Mouse (Mus musculus) forebrain, embryonic 11.5 days (tissue): ENCODE measurements at regions not wholly inside any gene's neighbourhood (a gene's known extent, or its start where the extent isn't known, plus 50 kb on each side); places are given as distances from the start of the nearest gene placed in this dataset.

ENCODE experiments used
- ATAC-seq: fragments of 200-750 bp; cut with Nextera tagmentation; replicated peaks from 2 replicates; pipeline ENCODE4 v1.8.0; 2017; ENCODE audit warnings: moderate TSS enrichment; ENCODE audit not compliant: low FRiP score
- DNase-seq: peaks from one replicate; pipeline ENCODE4 v3.0.0-alpha.2; 2017; ENCODE audit warnings: low spot score
- H3K27ac ChIP-seq: fragments of 300-500 bp; sonication (generic); 2 replicates; pipeline ENCODE4 v1.5.1; 2014; ENCODE audit warnings: low read depth, low read length
- H3K27me3 ChIP-seq: fragments of 300-500 bp; sonication (generic); 2 replicates; pipeline ENCODE4 v1.6.1; 2014; ENCODE audit warnings: mild to moderate bottlenecking, low read length, mixed read lengths; ENCODE audit not compliant: control insufficient read depth, insufficient read depth
- H3K36me3 ChIP-seq: fragments of 300-500 bp; sonication (generic); 2 replicates; pipeline ENCODE4 v1.6.1; 2014; ENCODE audit warnings: mild to moderate bottlenecking, low read length, moderate library complexity, mixed read lengths; ENCODE audit not compliant: control insufficient read depth, insufficient read depth
- H3K4me1 ChIP-seq: fragments of 300-500 bp; sonication (generic); replicated peaks from 2 replicates; pipeline ENCODE4 v1.6.1; 2014; ENCODE audit warnings: low read length, mixed read lengths; ENCODE audit not compliant: control insufficient read depth, insufficient read depth
- H3K4me2 ChIP-seq: fragments of 300-500 bp; sonication (generic); 2 replicates; pipeline ENCODE4 v1.6.1; 2014; ENCODE audit warnings: low read depth, mild to moderate bottlenecking, low read length, moderate library complexity, mixed read lengths; ENCODE audit not compliant: severe bottlenecking
- H3K4me3 ChIP-seq: fragments of 300-500 bp; sonication (generic); 2 replicates; pipeline ENCODE4 v1.5.1; 2014; ENCODE audit warnings: low read depth, low read length
- H3K9ac ChIP-seq: fragments of 300-500 bp; sonication (generic); 2 replicates; pipeline ENCODE4 v1.6.1; 2014; ENCODE audit warnings: low read length
- H3K9me3 ChIP-seq: fragments of 300-500 bp; sonication (generic); 2 replicates; pipeline ENCODE4 v1.6.1; 2016; ENCODE audit warnings: low read length, mixed read lengths; ENCODE audit not compliant: control insufficient read depth
- WGBS: fragments of 180-500 bp; shearing (Covaris S2); extraction: QIAGEN DNeasy Blood & Tissue Kit; methylation state at CpG from one replicate; pipeline ENCODE4 v1.1.7; 2014; 5-methylcytosine and 5-hydroxymethylcytosine counted together

DNA sequence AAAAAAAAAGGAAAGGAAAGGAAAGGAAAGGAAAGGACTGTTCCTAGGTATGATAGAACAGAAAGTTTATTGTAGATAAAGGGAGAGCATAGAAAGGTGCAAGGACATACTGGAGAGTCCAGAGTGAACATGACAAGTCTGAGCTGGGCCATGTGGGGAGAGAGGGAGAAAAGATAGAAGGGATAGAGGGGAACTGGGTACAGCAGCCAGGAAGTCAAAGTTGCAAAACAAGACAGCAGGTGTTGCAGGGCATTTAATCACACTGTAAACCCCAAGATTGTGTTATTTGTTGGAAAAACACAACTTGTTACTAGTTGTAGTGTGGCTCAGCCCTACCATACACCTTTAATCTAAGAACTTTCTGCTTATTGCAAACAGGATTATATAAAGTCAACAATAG lies 110.6 kb upstream of the Gm28710 start:
- no peak overlapping the region for H3K4me2 ChIP-seq
- H3K4me3 ChIP-seq: no peak overlapping the region
- no peak overlapping the region for H3K27ac ChIP-seq
- no peaks in the 10 kb centered on the region for H3K36me3 ChIP-seq
- ATAC-seq: no peak
- no peak overlapping the region for H3K9ac ChIP-seq
- no peaks in the 10 kb centered on the region for H3K4me1 ChIP-seq
- no peak for DNase-seq
- H3K27me3 ChIP-seq: no peaks in the 10 kb centered on the region
- H3K9me3 ChIP-seq: no peaks in the 10 kb centered on the region

DNA sequence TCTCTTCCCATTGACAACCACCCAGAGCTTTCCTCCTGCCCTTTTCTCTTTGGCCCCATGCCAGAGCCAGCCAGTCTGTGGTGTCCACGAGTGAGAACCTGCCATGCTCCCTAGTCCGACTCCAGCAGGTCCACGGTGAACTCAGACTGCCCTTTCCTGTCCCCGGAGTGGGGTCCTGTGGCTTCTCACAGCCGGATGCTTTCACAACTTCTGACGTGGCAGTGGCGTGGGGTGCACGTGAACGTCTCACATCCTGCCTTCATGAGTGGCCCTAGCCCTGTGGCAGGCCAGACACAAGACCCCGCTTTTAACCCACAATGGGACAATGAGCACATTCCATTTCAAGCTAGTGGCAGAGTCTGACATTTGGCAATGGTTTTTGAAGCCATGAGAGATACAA lies 107.5 kb upstream of the Gm28710 start:
- H3K27ac ChIP-seq: no peak overlapping the region
- ATAC-seq (no peak), DNase-seq (peak; percentile 52)
- H3K27me3 ChIP-seq: no peaks in the 10 kb centered on the region
- no peak overlapping the region for H3K4me3 ChIP-seq
- H3K9ac ChIP-seq: no peak overlapping the region
- H3K9me3 ChIP-seq: no peaks in the 10 kb centered on the region
- WGBS: 86% methylated on average over 10 of the region's 10 CpGs
- no peaks in the 10 kb centered on the region for H3K4me1 ChIP-seq
- H3K36me3 ChIP-seq: no peaks in the 10 kb centered on the region
- H3K4me2 ChIP-seq: no peak overlapping the region

DNA sequence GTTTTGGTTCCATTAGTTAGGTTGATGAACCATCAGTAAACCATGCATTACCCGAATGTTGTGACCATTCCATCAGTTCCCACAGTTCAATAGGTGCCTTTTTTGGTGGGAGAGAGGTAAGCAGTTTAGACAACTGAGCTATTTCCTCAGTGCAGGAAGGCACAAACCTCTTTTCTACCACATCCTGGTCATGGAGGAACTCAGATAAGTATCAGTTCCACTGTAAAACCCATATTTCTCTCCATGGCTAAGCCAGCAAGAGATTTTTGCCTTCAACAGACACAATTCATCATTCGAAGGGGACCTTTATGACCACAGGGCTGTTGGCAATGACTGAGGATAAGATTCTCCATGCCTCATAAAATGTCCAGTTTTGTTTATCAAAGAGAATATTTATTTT lies 92.3 kb upstream of the Gm28710 start:
- H3K4me2 ChIP-seq: no peak overlapping the region
- H3K4me1 ChIP-seq: no peaks in the 10 kb centered on the region
- H3K9me3 ChIP-seq: no peaks in the 10 kb centered on the region
- ATAC-seq (no peak), DNase-seq (no peak)
- 80% methylated on average over 2 of the region's 2 CpGs for WGBS
- H3K36me3 ChIP-seq: no peaks in the 10 kb centered on the region
- no peak overlapping the region for H3K9ac ChIP-seq
- H3K27me3 ChIP-seq: no peaks in the 10 kb centered on the region
- H3K27ac ChIP-seq: no peak overlapping the region
- no peak overlapping the region for H3K4me3 ChIP-seq

DNA sequence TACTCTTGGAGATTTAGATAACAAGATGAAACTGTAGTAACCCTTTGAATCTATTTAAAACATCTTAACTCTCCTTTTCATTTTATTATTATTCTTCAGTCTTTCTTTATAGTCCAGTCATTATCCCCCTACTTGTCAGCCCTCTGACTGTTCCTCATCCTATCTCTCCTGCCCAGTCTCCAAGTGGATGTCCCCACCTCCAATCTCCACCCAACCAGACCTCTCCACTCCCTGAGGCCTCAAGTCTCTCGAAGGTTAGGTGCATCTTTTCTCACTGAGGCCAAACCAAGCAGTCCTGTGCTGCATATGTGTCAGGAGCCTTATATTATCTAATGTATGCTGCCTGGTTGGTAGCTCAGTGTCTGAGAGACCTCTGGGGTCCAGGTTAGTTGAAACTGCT lies 91.1 kb upstream of the Gm28710 start:
- Histone ChIP-seq H3K27me3 (no peaks in the 10 kb centered on the region), H3K4me3 (no peak overlapping the region), H3K36me3 (no peaks in the 10 kb centered on the region), H3K9me3 (no peaks in the 10 kb centered on the region), H3K9ac (no peak overlapping the region), H3K4me2 (no peak overlapping the region), H3K27ac (no peak overlapping the region), H3K4me1 (no peaks in the 10 kb centered on the region)
- WGBS: 66% methylated on average over 1 of the region's 1 CpGs
- DNase-seq (no peak), ATAC-seq (no peak)

DNA sequence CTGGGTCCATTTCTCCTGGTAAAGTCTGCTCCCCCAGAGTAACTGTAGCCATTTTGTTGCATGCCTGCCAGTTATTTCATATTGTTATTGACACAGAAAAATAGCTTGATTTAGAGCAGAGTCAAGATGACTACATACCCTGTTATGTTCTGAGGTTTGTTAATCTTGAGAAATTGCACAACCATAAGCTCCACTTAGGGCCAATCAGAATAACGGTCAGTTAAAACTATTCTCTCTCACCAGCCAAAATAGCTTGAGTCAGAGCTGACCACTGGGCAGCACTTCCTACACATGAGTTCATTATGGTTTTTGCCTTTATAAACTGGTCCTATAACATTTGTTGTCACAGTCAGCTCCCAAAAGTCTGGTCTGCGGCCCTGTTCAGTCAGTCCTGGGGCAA lies 88.9 kb upstream of the Gm28710 start:
- ATAC-seq (no peak), DNase-seq (no peak)
- Histone ChIP-seq H3K36me3 (no peaks in the 10 kb centered on the region), H3K4me2 (no peak overlapping the region), H3K4me1 (no peaks in the 10 kb centered on the region), H3K9me3 (no peaks in the 10 kb centered on the region), H3K9ac (no peak overlapping the region), H3K27ac (no peak overlapping the region), H3K27me3 (no peaks in the 10 kb centered on the region), H3K4me3 (no peak overlapping the region)
- 94% methylated on average over 2 of the region's 2 CpGs for WGBS

DNA sequence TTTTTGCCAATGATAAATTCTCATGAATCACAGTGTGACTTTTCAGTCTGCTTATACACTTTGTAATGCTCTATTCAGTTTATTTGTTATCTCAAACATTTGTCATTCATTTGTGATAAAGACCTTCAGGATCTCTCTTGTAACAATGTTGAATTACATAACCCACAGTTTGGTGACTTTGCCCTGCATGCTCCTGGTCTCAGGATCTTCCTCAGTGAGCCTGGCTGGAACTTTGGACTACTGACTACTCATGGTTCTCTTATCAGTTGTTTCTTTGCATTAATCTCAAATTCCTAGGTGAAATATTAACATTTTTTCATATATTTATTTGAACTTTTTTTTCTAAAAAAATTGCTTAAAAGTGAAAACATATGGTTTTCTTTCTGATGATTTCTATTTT lies 75.7 kb upstream of the Gm28710 start:
- no peaks in the 10 kb centered on the region for H3K9me3 ChIP-seq
- H3K4me1 ChIP-seq: no peaks in the 10 kb centered on the region
- H3K27me3 ChIP-seq: no peaks in the 10 kb centered on the region
- ATAC-seq (no peak), DNase-seq (no peak)
- no peaks in the 10 kb centered on the region for H3K36me3 ChIP-seq
- no peak overlapping the region for H3K9ac ChIP-seq
- H3K27ac ChIP-seq: no peak overlapping the region
- H3K4me3 ChIP-seq: no peak overlapping the region
- H3K4me2 ChIP-seq: no peak overlapping the region

DNA sequence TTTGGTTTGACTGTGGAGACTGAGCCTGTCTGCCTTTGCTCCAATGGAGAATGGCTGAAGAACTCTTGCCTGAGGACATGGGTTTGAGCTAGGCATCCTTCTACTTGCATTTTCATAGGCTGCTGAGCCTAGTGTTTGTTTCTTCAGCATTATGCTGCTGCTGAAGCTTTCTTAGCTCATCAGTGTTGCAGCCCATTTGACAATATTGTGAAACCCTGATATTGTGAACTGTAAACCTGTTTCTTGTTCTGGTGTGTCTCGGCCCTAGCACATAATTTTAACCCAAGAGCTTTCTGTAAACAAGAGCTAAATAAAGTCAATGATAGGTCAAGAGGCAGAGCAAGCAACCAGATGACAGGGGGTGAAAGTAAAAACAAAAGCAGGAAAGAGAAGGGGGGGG lies 75.2 kb upstream of the Gm28710 start:
- no peaks in the 10 kb centered on the region for H3K4me1 ChIP-seq
- no peak overlapping the region for H3K9ac ChIP-seq
- no peak overlapping the region for H3K27ac ChIP-seq
- ATAC-seq: no peak
- no peak overlapping the region for H3K4me3 ChIP-seq
- H3K9me3 ChIP-seq: no peaks in the 10 kb centered on the region
- DNase-seq: no peak
- no peaks in the 10 kb centered on the region for H3K27me3 ChIP-seq
- WGBS: 83% methylated on average over 1 of the region's 1 CpGs
- no peaks in the 10 kb centered on the region for H3K36me3 ChIP-seq
- no peak overlapping the region for H3K4me2 ChIP-seq

DNA sequence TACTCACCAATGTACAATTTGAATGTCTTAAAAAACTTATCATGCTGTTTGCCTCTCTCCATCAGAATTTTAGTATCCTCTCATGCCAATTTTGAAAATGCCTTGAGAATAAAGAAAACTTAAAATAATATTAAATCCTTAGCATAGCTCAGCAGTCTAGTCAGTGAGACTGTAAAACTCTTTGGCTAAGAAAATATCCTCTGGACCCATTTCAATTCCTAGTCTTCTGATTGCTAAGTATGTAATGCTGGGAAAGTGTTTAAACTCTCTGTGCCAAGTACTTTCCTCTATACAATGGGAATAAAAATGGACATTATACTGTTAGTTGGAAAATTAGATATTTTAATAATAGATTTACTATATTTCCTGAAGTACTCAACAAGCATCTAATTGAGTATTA lies 66.8 kb upstream of the Gm28710 start:
- no peak for DNase-seq
- Histone ChIP-seq H3K9ac (no peak overlapping the region), H3K4me1 (no peaks in the 10 kb centered on the region), H3K4me2 (no peak overlapping the region), H3K27me3 (no peaks in the 10 kb centered on the region), H3K9me3 (no peaks in the 10 kb centered on the region), H3K36me3 (no peaks in the 10 kb centered on the region), H3K4me3 (no peak overlapping the region), H3K27ac (no peak overlapping the region)
- no peak for ATAC-seq
